Mouse (Mus musculus): ENCODE measurements around the gene Glod4.

DNA sequence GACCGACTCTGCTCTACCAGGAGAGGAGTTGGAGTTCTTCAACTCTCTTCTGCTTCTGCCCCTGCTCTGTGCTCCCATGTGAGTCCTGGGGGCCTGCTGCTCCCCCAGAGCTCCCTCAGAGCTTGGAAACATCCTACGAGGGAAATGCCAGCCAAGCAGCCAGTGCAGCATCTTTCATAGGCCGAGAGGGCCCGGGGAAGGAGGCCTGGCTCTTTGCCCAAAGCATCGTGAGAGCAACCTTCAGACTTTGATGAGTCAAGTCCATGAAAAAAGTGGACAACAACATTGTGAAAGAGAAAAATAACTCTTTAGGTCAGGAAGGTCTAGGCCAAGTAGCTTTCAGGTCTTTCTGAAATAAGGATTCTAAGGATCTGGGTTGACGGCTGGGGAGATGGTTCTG lies 153.7 kb downstream of the Glod4 start:
- no peak for TF ChIP-seq CTCF (IDR thresholded peaks at IDR 0.05; ENCODE audit: borderline replicate concordance, insufficient read depth, low read length)
- TF ChIP-seq POLR2A (IDR thresholded peaks at IDR 0.05; ENCODE audit: low read depth, low read length), result no peak
